Mouse (Mus musculus) urinary bladder, postnatal 4 days (tissue): ENCODE measurements around the gene Cltc.

Experiments
- DNase-seq, 2 experiments: peaks; one replicate each; pipeline ENCODE4 v3.0.0; 2021 to 2022; ENCODE audit warnings: low spot score in 2 of 2

Cltc gene

GRCm38 (mm10) chr11:86647706-86648447, 109.5 kb downstream of the Cltc start:
- DNase-seq, result no peak

DNA sequence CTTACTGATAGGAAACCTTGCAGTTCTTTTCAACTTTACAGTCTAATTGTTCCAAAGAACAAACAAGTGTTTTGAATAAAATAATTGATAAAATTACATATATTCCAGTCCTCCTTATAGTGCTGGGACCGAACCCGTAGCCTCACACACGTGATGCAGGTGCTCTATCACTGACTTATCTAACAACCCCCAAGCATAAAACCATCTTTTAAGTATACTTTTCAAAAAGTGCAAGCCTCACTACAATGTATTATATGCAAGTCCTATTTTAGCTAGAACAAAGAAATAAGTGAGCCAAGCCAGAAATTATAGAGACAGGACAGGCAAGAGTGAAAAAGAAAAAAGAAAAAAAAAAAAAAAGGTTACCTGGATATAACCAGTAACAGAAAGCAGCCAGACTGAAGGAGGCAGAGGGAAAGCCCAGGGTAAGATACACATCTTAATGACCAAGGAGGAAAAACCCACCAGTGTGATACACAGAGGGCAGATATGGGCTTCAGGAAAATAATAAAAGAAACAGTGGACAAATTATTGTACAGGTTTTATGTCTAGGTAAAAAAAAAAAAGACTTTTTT, 110.4 kb downstream of the Cltc start:
- no peak for DNase-seq

DNA sequence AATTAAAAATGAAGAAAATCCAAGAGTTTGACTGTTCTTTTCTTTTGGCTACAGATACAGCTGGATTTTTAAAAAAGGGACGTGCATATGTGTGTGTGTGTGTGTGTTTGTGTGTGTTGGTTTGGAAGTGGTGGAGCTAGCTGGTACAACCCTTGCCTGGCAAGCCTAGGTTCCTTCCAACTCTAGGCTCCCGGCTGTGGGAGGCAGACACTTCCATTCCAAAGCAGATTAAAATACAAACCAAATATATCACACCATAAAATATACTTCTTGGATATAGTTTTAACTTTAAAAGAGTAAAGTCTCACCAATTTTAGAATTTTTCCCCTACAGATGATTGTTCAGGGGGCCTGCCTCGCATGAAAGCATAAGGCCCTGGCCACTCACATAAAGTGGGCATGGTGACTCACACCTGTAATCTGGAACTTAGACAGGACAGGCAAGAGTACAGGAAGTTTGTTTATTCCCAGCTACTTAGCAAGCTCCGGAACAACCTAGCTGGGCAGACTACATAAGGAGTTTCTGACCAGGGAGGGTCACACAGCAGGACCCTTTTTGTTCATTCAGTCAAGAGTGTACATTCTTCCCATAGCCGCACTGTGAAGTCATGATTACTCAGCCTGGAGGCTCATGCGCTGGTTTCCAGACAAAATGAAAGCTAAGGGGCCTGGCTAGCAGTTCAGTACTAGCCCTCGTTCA, 111.1 kb downstream of the Cltc start:
- DNase-seq, result no peak

DNA sequence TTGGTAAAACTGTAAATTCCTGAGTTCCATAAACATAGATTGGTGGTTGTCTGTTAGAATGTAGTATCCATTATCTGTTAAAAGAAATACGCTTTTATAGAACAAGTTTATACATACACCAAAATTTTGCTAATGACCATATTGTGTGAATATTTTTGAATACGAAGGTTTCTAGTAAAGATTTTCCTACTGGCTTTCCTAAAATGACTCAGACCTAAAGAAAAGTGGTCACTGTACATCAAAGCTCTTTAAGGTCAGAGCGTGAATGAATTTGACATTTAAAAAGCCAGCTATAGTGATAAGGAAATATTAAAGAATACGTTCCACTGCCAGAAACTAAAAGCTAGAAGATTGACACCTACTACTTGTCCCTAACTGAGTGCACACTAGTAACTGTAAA, 112.8 kb downstream of the Cltc start:
- no peak for DNase-seq
